Mouse (Mus musculus): ENCODE measurements around the gene Snrpd2.
"Not testable (repeated sequence)": the region's sequence is repeated elsewhere in the genome, so short reads cannot be mapped to it uniquely, and the experiment has no call there.

The Snrpd2 gene

DNA sequence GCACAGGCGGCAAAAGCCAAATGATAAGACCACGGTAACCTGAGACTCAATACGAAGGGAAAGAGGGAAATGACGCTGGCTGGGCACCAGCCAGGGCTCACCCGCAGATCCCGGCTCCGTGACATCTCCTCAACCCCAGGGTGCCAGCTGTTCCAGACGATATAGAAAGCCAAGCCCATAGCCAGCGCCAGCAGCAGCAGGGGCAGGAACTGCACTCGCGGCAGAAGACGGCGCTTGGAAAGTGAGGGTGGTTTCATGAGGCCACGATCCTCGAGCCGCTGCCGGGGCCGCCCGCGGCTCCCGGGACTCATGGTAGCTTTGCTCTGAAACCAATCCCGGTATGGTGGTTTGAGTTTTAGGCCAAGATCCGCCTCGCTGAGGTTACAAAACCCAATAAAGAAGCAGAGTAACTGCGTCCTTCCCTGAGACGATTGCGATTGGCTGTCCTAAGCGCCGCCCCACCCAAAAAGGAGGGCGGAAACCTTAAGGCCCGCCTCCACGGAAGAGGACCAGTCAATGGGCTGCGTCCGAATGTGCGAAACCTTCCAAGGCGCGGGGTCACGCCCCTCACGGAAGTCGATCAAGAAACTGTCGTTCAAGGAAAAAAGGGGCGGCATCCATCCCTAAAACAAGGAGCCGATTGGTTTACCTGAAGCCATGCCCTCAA, 514 bp upstream of the Snrpd2 start, which contains the start of gene Qpctl:
Gene Qpctl (minus strand): TSS at position 417 of the 667 bp plus-strand sequence.
- peak; percentile 98 to 99 for DNase-seq (ENCODE audit: low spot score in 2 of 2)

DNA sequence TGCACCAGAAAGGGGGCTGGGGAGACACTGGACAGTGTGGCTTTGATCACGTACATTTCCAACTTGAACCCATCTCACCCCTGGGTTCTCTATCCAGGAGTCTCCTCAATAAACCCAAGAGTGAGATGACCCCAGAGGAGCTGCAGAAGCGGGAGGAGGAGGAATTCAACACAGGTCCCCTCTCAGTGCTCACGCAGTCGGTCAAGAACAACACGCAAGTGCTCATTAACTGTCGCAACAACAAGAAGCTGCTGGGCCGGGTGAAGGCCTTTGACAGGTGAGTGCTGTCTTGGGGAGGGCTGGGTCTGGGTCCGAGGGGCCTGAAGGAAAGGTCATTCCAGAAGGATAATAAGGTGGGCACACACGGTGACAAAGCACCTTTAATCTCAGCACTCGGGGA, 1.6 kb downstream of the Snrpd2 start:
- DNase-seq (ENCODE audit: low spot score in 2 of 2), result not testable (repeated sequence)

DNA sequence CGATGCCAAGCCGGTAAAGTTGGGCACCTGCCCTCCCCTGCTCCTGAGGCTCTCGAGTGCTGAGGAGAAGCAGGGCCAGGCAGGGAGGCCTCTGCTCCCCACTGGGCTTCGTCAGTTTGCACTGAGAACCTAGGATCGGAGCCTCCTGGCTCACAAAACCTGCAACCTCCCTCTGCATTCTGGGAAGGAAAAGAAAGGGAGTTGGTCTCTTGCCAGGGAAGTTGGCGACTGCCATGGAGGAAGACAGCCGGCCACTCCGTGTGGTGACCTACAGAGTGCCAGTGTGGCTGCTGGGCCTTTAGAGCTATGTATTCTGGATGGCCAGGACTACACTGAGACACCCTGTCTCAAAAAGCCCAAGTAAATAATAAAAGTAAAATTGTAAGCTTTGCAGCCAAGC, 5.3 kb downstream of the Snrpd2 start:
- no peak for DNase-seq (ENCODE audit: low spot score in 2 of 2)

DNA sequence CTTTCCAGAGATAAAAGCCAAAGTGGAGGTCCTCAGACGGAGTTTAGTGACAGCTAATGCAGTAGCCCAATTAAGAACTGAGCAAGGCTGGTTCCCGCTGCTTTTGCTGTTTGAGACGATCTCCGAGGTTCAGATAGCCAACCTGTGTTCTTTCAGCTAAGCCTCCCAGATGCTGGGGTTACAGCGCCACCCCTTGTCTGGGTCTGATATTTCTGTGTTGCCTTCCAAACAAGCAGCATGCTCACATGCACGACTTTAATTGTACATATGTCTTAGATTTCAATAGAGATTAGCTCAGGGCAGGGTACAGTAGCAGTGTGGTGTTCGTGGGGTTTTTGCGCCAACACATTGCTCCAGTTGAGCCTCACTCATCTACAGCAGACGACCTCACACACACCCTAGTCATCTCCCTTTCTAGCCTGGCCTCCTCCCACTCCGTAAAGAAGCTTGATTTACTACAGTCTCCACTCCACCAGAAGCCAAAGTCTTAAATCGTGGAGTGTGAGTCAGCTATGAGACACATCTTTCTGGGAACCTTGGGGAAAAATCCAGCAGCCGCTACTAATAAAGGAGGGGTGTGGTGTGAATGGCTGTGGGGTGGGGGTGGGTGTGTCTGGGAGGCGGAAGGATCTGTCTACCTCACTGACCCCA, 6.4 kb downstream of the Snrpd2 start:
- no peak for DNase-seq (ENCODE audit: low spot score in 2 of 2)

DNA sequence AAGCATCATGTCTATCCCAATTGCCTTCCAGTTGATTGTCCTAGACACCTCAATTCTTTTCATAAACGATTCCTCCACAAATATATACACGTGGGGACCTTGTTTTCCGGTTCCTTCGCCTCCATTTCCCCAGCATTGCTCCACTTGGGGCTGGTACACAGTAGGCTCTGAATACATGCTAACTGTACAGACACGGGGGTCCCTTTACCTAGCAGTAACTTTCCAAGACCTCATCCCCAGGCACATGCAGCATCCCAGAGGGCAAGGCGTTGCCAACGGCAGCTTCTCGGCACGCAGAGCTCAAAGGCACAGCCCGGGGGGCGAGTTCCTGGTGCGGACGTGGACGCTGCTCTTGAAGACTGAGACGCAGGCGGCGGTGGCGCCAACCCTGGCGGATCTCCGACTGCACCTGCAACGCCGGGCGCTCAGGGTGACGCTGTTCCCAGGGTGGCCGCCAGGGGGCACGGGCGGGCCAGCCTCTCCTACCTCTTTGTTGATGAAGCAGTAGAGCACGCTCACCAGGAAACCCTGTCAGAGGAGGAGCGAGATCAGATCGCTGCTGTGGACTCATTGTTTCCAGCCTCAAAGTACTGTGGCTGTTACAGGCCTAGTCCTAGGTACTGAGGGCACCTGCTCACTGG, 7.8 kb downstream of the Snrpd2 start:
- DNase-seq (ENCODE audit: low spot score in 2 of 2), result peak; percentile 89

DNA sequence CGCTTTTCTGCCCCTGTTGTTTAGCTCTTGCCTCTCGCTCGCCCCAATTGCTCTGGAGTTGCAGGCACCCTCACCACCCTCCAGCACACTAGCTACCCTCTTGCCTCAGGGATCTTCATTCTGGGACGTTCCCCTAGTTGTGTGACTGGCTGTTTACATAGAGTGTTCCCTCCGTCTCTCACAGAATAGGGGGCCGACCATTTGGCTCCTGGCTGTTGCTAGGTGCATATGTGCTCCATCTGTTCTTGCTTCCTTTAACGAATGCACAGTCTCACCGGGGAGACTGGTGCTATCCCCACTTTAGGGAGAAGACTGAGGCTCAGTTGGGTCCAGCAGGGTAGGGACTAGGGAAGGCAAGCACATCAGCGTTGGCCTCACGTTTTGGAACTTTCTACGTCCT, 9.1 kb downstream of the Snrpd2 start:
- no peak for DNase-seq (ENCODE audit: low spot score in 2 of 2)

DNA sequence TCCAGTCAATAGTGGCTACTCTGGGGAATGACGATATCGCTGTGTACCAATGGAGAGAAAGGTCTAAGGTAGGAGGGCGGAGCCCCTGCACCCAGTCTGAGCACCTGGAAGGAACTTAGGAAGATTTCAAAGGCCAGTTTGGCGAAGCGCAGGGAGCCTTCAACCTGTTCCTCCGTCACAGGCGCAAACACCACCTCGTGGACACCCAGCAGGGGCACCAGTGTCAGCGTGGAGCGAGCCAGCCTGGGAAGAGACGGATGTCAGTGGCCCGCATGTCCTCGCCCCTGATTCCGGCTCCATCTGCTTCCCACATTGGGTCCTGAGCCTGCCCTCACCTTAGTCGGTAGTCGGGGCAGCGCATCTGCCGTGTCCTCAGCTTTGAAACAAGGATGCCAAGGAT, 9.9 kb downstream of the Snrpd2 start:
- DNase-seq (ENCODE audit: low spot score in 2 of 2), result no peak

DNA sequence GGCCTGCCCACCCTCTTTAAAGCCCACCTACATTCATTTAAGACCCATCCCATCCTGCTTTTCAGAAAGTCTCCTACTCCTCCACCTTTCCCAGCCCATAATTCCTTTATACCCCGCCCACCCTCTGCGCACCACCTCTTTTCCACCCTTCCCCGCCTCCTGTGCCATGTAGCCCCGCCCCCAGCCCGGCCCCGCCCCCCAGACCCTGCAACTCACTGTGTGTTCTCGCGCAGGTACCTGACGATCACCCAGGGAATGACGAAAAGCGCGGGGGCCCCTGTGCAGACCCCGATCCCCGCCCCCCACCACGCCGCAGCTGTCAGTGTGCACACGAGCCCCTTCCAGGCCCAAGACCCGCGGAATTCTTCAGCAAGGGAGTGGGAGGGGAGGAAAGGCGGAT, 10.6 kb downstream of the Snrpd2 start:
- no peak for DNase-seq (ENCODE audit: low spot score in 2 of 2)

DNA sequence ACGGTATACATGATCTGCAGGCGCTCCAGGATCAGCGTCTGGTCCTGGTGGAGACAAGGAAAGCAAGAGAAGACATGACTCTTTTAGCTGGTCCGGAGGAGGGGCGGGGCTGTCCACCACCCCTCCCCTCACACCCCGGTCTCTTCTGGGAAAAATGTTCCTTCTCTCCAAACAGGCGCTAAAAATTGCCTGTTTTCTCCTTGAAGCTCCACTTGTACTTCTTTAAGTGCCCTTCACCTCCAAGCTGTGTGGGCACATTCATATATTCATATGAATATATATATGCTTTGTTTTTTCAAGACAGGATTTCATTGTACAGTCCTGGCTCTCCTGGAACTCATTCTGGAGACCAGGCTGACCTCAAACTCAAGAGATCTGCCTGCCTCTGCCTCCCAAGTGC, 13.4 kb downstream of the Snrpd2 start:
- no peak for DNase-seq (ENCODE audit: low spot score in 2 of 2)

DNA sequence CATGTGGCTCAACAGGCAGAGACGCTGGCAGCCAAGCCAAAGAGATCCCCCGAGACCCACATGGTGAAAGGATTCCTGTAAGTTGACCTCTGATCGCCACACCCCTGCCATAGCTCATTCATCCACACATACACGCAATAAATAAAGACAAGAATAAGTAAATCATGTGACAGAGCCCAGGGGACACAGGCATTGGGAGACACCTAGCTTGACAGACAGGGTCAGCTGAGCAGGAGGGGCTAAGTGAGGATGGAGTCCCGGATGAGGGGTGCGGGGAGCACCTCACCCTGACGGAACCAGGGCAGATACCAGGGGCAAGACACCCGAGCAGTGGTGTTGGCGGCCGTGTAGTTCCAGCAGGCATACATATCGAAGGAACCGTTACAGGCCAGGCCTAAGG, 14.2 kb downstream of the Snrpd2 start:
- DNase-seq (ENCODE audit: low spot score in 2 of 2), result no peak

DNA sequence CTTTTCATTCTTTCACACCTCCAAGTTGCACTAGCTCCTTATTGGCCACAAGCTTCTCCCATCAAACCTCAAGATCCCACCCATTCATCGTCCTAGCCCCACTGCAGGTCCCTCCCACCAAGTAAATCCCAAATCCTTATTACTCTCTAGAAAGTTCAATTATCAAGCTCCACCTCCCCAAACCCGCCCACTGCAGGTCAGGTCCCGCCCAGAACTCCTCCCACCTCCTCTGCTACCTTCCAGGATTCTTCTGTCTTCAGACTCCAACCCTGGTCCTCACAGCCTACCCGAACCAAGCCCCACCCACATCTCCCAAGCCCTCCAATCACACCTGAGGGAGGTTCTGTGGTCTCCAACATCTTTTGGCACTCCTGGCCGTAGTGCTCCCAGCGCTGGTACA, 14.7 kb downstream of the Snrpd2 start:
- DNase-seq (ENCODE audit: low spot score in 2 of 2), result no peak

DNA sequence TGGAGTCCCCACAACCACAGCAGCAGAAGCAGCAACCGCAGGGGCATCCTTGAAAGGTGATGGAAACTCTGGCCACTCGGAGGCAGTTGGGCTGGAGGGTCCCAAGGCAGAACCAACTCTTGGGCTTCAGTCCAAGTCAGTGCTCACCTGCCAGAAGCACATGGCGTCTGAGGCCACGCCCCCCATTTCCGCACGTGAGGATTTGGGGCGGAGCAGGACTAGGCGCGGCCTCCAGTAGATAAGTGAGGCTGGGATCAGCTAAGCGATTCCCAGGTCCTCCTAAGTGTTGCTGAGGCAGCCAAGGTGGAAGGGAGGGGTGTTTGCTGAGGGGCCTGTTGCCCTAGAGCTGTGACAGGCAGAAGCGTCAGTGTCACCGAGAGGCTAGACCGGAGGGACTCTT, 15.5 kb downstream of the Snrpd2 start:
- DNase-seq (ENCODE audit: low spot score in 2 of 2), result no peak

DNA sequence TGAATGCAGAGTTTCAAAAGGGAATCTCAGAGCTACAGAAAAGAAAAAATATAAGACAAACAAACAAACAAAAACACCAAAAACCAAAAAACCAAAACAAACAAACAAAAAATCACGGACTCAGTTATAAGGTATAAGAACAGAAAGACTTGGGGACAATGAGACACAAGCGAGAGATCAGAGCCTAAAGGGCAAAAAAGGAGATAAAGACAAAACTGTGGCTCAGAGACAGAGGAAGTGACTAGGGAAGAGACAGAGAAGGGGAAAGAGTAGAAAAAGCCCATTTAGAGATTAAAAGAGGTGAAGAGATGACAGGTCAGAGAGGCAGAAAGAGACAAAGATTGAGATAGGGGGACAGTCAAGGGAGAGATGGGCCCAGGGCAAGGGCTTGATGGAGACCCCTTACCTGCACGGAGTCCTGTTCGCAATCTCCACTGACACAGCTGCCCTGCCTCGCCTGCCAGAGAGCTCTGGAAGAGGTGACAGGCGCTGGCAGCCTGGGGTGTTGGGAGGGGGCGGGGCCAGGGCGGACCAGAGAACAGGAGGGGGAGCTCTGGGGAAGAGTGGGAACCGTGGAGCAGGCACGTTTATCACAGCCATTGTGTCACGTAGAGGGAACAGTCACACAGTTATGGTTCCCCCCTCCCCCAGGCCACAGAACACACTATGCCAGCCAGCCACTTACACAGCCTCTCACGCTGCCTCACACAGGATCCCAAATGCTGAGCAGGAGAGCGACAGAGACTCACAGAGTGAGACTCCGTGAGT, 16.3 kb downstream of the Snrpd2 start, which contains the start of gene Gipr:
Gene Gipr (minus strand): TSS at position 472 of the 768 bp plus-strand sequence.
- no peak for DNase-seq (ENCODE audit: low spot score in 2 of 2)

DNA sequence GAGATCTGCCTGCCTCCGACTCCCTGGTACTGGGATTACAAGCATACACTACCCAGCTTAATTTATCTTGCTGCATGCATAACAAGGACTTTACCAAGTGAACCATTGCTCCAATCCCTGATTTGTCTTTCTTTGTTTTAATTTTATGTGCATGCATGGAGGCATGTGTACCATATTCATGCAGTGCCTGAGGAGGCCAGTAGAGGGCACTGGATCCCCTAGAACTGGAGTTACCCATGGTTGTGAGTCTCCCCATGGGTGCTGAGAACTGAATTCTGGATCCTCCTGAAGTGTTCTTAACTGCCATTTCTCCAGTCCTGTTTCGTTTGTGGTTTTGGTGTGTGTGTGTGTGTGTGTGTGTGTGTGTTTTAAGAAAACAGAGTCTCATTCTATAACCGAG, 17.5 kb downstream of the Snrpd2 start:
- no peak for DNase-seq (ENCODE audit: low spot score in 2 of 2)

DNA sequence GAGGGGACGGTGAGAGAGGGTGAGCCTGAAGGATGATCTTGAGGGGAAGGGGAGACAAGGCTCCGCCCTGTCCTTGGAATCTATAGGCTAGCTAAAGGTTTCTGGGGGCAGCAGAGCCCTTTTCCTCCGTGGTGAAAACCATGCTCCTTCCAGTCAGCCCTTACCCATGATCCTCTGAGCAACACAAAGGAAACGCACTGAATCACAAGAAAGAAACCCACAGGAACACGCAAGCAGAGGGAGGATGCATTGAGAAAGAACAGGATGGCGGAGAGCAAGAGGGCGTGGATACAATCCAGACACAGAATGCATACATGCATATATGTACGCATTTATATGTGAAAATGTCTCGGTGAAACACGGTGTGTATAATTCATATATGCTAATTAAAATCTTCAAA, 20.0 kb downstream of the Snrpd2 start:
- no peak for DNase-seq (ENCODE audit: low spot score in 2 of 2)

DNA sequence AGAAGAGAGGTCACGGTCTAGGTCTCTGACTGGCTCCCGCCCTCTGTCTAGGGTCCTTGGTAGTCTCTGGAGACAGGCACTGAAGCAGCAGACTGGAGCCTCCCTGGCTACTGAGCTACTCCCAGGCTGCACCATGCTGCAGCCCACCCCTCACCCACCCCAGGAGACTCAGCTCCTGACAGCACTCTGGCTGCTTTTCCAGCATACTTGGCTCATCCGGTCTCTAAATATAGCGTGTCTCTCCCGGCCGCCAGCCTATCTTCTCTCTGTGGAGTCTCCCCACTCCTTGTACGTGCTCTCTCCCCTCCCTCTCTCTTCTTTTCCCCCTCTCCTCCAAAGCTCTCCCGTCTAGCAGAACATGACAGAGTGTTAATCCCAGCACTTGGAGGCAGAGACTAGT, 20.6 kb downstream of the Snrpd2 start:
- DNase-seq (ENCODE audit: low spot score in 2 of 2), result peak; percentile 69 to 76

DNA sequence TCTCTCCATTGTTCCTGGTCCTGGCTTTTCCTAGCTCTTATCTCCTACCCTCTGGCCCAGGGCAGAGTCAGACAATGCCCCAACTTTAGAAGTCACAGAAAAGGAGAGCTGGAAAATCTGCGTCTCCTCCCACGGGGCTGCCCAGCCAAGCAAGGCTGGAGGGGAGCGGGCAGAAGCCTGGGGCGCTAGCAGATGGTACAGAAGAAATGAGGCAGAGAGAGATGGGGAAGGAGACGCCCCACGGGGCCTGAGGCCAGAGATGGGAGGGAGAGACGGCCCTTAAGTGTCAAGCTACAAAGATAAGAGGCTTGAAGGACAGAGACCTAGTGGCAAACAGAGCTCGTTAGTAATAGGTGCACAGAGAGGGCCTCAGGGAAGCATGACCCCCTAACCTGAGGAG, 22.3 kb downstream of the Snrpd2 start:
- no peak for DNase-seq (ENCODE audit: low spot score in 2 of 2)

DNA sequence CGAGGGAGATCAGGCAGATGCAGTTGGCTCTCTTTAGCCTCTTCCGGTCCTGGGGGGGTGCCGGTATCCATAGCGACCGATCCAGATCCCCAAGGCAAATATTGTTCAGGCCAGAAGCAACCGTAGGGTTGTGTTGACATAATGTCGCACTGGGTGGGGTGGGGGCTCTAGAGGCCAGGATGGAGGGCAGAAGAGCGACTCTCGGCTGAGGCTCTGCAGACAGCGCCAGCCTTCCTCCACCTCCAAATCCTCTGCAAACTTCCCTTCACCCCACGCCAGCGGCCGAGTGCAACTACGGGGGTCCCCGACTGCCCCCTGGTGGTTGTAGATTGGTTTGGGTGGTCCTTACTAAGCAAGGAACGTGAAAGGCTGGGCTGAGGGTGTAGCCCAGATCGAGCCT, 23.4 kb downstream of the Snrpd2 start:
- DNase-seq (ENCODE audit: low spot score in 2 of 2), result peak in 1 of 2 experiments; percentile 66

DNA sequence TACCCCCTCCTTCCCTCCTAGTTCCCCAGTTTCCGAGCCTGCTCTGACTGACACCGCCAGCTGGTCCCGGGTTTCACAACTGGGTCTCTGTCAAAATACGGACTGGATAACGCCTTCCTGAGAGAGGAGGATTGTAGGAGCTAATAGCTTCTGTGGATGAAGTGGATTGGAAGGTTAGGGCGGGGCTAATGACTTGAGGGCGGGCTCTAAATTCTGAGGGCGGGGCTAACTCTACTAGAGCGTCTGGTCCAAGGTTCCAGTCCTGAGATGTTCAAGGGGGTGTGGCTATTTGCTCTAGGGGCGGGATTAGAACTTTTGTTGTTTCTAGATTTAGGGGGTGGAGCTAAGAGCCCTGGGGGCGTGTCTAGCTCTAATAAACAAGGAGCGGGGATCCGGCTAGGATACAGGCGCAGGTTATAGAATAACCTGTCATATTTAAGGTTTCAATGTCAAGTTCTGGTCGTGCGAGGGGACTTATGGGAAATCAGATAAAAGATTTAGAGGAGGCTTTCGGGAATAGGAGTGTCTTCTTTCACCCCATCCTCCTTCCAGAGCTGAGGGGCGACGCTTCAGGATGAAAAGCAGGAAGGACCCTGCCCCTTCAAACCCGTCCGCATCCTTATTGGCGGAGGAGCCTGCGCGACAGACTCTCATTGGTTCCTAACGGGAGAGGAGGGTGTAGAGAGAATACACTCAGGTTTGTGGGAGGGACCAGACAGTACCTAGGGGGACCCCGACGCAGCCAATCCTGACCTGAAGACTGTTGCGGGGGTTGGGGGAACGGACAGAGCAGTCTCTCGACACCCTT, 26.4 kb downstream of the Snrpd2 start, which contains the start of gene Eml2:
Gene Eml2 (plus strand): TSS at position 714 of the 808 bp plus-strand sequence.
- DNase-seq (ENCODE audit: low spot score in 2 of 2), result peak; percentile 80 to 89

DNA sequence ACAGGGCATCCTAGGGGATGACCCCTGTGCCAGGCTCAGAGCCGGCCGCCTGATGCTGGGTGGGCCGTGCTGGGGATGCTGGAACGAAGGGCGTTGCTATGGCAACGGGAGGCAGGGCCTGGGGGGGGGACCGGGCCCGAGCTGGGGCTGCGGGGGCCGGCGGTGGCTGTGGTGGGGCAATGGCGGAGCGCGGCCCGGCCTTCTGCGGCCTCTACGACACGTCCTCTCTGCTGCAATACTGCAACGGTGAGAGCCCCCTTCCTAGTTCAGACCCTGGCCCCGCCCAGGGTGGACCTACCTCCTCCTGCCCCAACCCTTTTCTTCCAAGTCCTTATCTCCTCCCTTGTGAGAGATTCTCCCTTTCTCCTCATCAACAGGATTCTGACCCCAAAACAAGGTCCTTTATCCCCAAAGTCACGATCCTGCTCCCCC, 27.0 kb downstream of the Snrpd2 start:
- DNase-seq (ENCODE audit: low spot score in 2 of 2), result peak in 1 of 2 experiments; percentile 84

DNA sequence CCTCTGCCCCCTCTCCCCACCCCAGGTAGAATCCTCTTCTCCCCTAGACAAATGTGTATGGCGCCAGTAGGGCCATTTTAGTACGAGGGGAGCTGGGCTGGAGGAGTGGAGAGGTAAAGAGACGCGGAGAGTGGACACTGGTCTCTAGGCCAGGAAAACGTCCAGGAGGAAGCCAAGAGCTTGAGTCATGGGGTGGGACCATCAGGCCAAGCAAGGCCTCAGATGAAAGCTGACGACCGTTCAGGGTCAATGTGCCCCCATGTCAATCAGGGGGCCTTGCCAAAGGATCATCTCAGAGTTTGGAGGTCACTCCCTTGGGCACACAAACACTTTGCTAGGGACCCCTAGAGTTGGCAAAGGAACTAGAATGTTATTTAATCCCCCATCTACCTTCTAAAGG, 27.7 kb downstream of the Snrpd2 start:
- DNase-seq (ENCODE audit: low spot score in 2 of 2), result no peak
